Mouse (Mus musculus) gastrocnemius, postnatal 10 days (tissue): ENCODE data around the gene Zdhhc22. TPM values are rescaled to one million over a fixed set of nuclear protein-coding genes. Genes with fewer than 3 reads are reported as not detected.

ENCODE experiments used
- DNase-seq: peaks from one replicate; pipeline ENCODE4 v3.0.0; 2021; ENCODE audit warnings: mixed read lengths
- long read RNA-seq, 2 experiments: library from polyadenylated mRNA; stranded (forward); transcript quantifications; one replicate each; pipeline ENCODE4 v2.0.0; 2021
- total RNA-seq, 2 experiments: library from RNA; stranded (reverse); gene quantifications; 2 replicates each; pipeline ENCODE4 v1.2.3; 2021

Zdhhc22 gene
- total RNA-seq: not detected
- long read RNA-seq, experiment 1: 0 reads
- long read RNA-seq, experiment 2: 0 reads

- DNase-seq: peak; percentile 48
Measured at GRCm38 (mm10) chr12:86989890-86990754, at the start of gene Zdhhc22. Gene Zdhhc22 (minus strand): TSS chr12:86990430.

GRCm38 (mm10) chr12:87036631-87037030 is 46.4 kb upstream of the Zdhhc22 start:
- no peak for DNase-seq

GRCm38 (mm10) chr12:87031163-87031763 is 41.0 kb upstream of the Zdhhc22 start:
- no peak for DNase-seq

GRCm38 (mm10) chr12:87029251-87029976 is 39.2 kb upstream of the Zdhhc22 start:
- no peak for DNase-seq

- DNase-seq: no peak
Measured at GRCm38 (mm10) chr12:87028068-87028467, 37.8 kb upstream of the Zdhhc22 start.

GRCm38 (mm10) chr12:87027391-87027790 is 37.2 kb upstream of the Zdhhc22 start:
- no peak for DNase-seq

- no peak for DNase-seq
Measured at GRCm38 (mm10) chr12:87026871-87027240, 36.6 kb upstream of the Zdhhc22 start.

- no peak for DNase-seq
Measured at GRCm38 (mm10) chr12:87026109-87026870, 36.1 kb upstream of the Zdhhc22 start.

- DNase-seq: no peak
Measured at GRCm38 (mm10) chr12:87023456-87023855, 33.2 kb upstream of the Zdhhc22 start.

GRCm38 (mm10) chr12:87022006-87022405 is 31.8 kb upstream of the Zdhhc22 start:
- no peak for DNase-seq

- no peak for DNase-seq
Measured at GRCm38 (mm10) chr12:87021040-87021439, 30.8 kb upstream of the Zdhhc22 start, which contains the start of gene Tmem63c. Gene Tmem63c (plus strand): TSS chr12:87021340.

- no peak for DNase-seq
Measured at GRCm38 (mm10) chr12:87018756-87019155, 28.5 kb upstream of the Zdhhc22 start.

- no peak for DNase-seq
Measured at GRCm38 (mm10) chr12:87017041-87017440, 26.8 kb upstream of the Zdhhc22 start.

GRCm38 (mm10) chr12:87004596-87004995 is 14.4 kb upstream of the Zdhhc22 start:
- DNase-seq: no peak

GRCm38 (mm10) chr12:87003606-87004005 is 13.4 kb upstream of the Zdhhc22 start:
- DNase-seq: no peak

- no peak for DNase-seq
Measured at GRCm38 (mm10) chr12:87002815-87003214, 12.6 kb upstream of the Zdhhc22 start.

GRCm38 (mm10) chr12:87002209-87002608 is 12.0 kb upstream of the Zdhhc22 start:
- DNase-seq: no peak

GRCm38 (mm10) chr12:87000840-87001176 is 10.6 kb upstream of the Zdhhc22 start:
- no peak for DNase-seq

GRCm38 (mm10) chr12:87000151-87000839 is 10.1 kb upstream of the Zdhhc22 start:
- no peak for DNase-seq

- no peak for DNase-seq
Measured at GRCm38 (mm10) chr12:86999283-86999820, 9.1 kb upstream of the Zdhhc22 start.

GRCm38 (mm10) chr12:86998699-86999098 is 8.5 kb upstream of the Zdhhc22 start:
- no peak for DNase-seq
